8 mouse cellular contexts compared by ENCODE assay signal in the genomic region with DNA sequence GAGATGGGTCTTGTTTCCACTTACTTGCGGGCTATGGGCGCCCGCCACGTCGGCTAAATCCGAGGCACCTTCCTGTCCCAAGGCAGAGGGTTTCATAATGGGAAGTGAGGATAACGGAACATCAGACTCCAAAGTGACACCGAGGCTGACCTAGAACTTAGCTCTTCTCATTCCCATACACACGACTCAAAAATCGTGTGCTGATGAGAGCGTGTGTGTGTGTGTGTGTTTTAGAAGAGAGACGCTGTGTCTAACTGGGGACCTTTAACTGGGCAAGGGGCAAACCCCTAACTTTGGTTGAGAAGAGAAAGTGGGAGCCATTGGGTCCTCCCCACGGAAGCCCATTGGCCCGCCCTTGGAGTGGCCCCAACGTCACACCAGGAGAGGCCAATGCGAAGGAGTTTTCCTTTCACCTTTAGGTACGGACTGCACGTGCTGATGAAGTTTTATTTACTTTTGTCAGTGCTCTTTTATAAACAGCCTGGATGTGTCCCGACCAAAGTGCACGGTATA. TPM values are rescaled to one million over a fixed set of nuclear protein-coding genes. Genes with fewer than 3 reads are reported as not detected.
DNase-seq lines count a peak whose midpoint lies in the region; ATAC-seq lines count a peak whose summit lies in the region.

No protein-coding gene starts in this region.

- peak overlapping the region; percentile 93 for H3K4me2 ChIP-seq in liver, embryonic 13.5 days
- H3K4me2 ChIP-seq in stomach, embryonic 16.5 days (ENCODE audit: low read depth, low read length), result peak overlapping the region; percentile 67

- H3K9ac ChIP-seq in liver, embryonic 13.5 days, result peak overlapping the region; percentile 91
- peak overlapping the region; percentile 93 for H3K9ac ChIP-seq in stomach, embryonic 16.5 days (ENCODE audit: low read length)

- H3K4me3 ChIP-seq in embryonic facial prominence, embryonic 10.5 days, result peak overlapping the region; percentile 92
- peak overlapping the region; percentile 92 for H3K4me3 ChIP-seq in liver, embryonic 13.5 days (replicated peaks)
- H3K4me3 ChIP-seq in stomach, embryonic 16.5 days (replicated peaks; ENCODE audit: low read length), result peak overlapping the region; percentile 94

- peak overlapping the region; percentile 89 for H3K27ac ChIP-seq in embryonic facial prominence, embryonic 10.5 days (replicated peaks)
- H3K27ac ChIP-seq in liver, embryonic 13.5 days, result peak overlapping the region; percentile 84
- peak overlapping the region; percentile 79 for H3K27ac ChIP-seq in stomach, embryonic 16.5 days (ENCODE audit: low read length)

- ATAC-seq in liver, embryonic 13.5 days (ENCODE audit: low read depth), result peak; percentile 68
- peak; percentile 61 for ATAC-seq in stomach, embryonic 16.5 days (ENCODE audit: insufficient read depth, low FRiP score)

- 2% methylated on average over 20 of the region's 20 CpGs for WGBS in embryonic facial prominence, embryonic 10.5 days
- under 1% methylated on average over 20 of the region's 20 CpGs for WGBS in liver, embryonic 13.5 days (ENCODE audit: insufficient replicate concordance)
- WGBS in stomach, embryonic 16.5 days, result under 1% methylated on average over 20 of the region's 20 CpGs

- H3K36me3 ChIP-seq in embryonic facial prominence, embryonic 10.5 days (replicated peaks), result peaks cover 15% of the 10 kb centered on the region
- peaks cover 13% of the 10 kb centered on the region for H3K36me3 ChIP-seq in liver, embryonic 13.5 days
- H3K36me3 ChIP-seq in stomach, embryonic 16.5 days (ENCODE audit: control insufficient read depth, insufficient read depth, low read length), result peaks cover 4% of the 10 kb centered on the region; the same call in 1 of the 2 replicates

- H3K4me1 ChIP-seq in embryonic facial prominence, embryonic 10.5 days, result peaks cover 12% of the 10 kb centered on the region
- peaks cover 38% of the 10 kb centered on the region for H3K4me1 ChIP-seq in liver, embryonic 13.5 days (replicated peaks)
- peaks cover 13% of the 10 kb centered on the region; the same call in 1 of the 2 replicates for H3K4me1 ChIP-seq in stomach, embryonic 16.5 days (ENCODE audit: control insufficient read depth, insufficient read depth, low read length)

- H3K9me3 ChIP-seq in embryonic facial prominence, embryonic 10.5 days, result no peaks in the 10 kb centered on the region
- no peaks in the 10 kb centered on the region for H3K9me3 ChIP-seq in liver, embryonic 13.5 days (replicated peaks)
- H3K9me3 ChIP-seq in stomach, embryonic 16.5 days (replicated peaks; ENCODE audit: control insufficient read depth, low read length), result no peaks in the 10 kb centered on the region

- peak; percentile 80 for DNase-seq in 416B (ENCODE audit: low read depth)
- peak; percentile 61 to 65 for DNase-seq in adrenal gland, adult 18-20 months (ENCODE audit: low spot score in 2 of 2)
- peak; percentile 76 for DNase-seq in embryonic facial prominence, embryonic 10.5 days (ENCODE audit: low spot score)
- peak; percentile 60 to 69 for DNase-seq in heart, adult 9 months (ENCODE audit: low spot score in 2 of 2)
- peak; percentile 61 to 66 for DNase-seq in kidney, adult 8-10 months
- DNase-seq in liver, embryonic 13.5 days, result peak; percentile 69
- peak; percentile 86 for DNase-seq in naive thymus-derived CD4-positive, alpha-beta T cell, adult 2 months (ENCODE audit: low read depth)

- H3K27me3 ChIP-seq in embryonic facial prominence, embryonic 10.5 days (replicated peaks; ENCODE audit: low read depth, poor library complexity, severe bottlenecking), result no peaks in the 10 kb centered on the region
- no peaks in the 10 kb centered on the region for H3K27me3 ChIP-seq in liver, embryonic 13.5 days
- H3K27me3 ChIP-seq in stomach, embryonic 16.5 days (ENCODE audit: control insufficient read depth, insufficient read depth, low read length), result no peaks in the 10 kb centered on the region

RNA-seq across cellular contexts. Expression of a gene that starts 0.7 kb away (rescaled TPM):
- 1 to 10 TPM; 5.0 to 6.2 TPM for total RNA-seq in adrenal gland, adult 18-20 months (2021)
- 7.5 and 9.7 TPM in 2 replicates for polyA plus RNA-seq in embryonic facial prominence, embryonic 10.5 days (2016; fragmentation: Nextera tagmentation; extraction: Ambion mirVana)
- polyA plus RNA-seq in liver, embryonic 13.5 days (2015; fragmentation: Nextera tagmentation; extraction: Ambion mirVana), result 3.0 and 3.1 TPM in 2 replicates
- 4.6 and 4.8 TPM in 2 replicates for polyA plus RNA-seq in stomach, embryonic 16.5 days (2015; fragmentation: Nextera tagmentation; extraction: Ambion mirVana)

RNA-seq across cellular contexts. Expression of a gene that starts 0.8 kb away (rescaled TPM):
- 10 to 100 TPM; 41.8 to 46.6 TPM for total RNA-seq in adrenal gland, adult 18-20 months (2021)
- polyA plus RNA-seq in embryonic facial prominence, embryonic 10.5 days (2016; fragmentation: Nextera tagmentation; extraction: Ambion mirVana), result 34.5 and 37.2 TPM in 2 replicates
- 14.1 and 14.9 TPM in 2 replicates for polyA plus RNA-seq in liver, embryonic 13.5 days (2015; fragmentation: Nextera tagmentation; extraction: Ambion mirVana)
- polyA plus RNA-seq in stomach, embryonic 16.5 days (2015; fragmentation: Nextera tagmentation; extraction: Ambion mirVana), result 41.9 and 47.1 TPM in 2 replicates

RNA-seq across cellular contexts. Expression of a gene that starts 4.5 kb away (rescaled TPM):
- total RNA-seq in adrenal gland, adult 18-20 months (2021), result 10 to 100 TPM; 25.0 to 38.3 TPM
- polyA plus RNA-seq in embryonic facial prominence, embryonic 10.5 days (2016; fragmentation: Nextera tagmentation; extraction: Ambion mirVana), result 45.3 and 47.0 TPM in 2 replicates
- polyA plus RNA-seq in liver, embryonic 13.5 days (2015; fragmentation: Nextera tagmentation; extraction: Ambion mirVana), result 21.5 and 24.9 TPM in 2 replicates
- 38.7 and 42.1 TPM in 2 replicates for polyA plus RNA-seq in stomach, embryonic 16.5 days (2015; fragmentation: Nextera tagmentation; extraction: Ambion mirVana)

RNA-seq across cellular contexts. Expression of a gene that starts 58.3 kb away (rescaled TPM):
- not detected for total RNA-seq in adrenal gland, adult 18-20 months (2021)
- polyA plus RNA-seq in embryonic facial prominence, embryonic 10.5 days (2016; fragmentation: Nextera tagmentation; extraction: Ambion mirVana), result 0.31 TPM in 1 of 2 replicates, not detected in the other
- polyA plus RNA-seq in liver, embryonic 13.5 days (2015; fragmentation: Nextera tagmentation; extraction: Ambion mirVana), result 0.24 TPM in 1 of 2 replicates, not detected in the other
- 43.3 and 59.7 TPM in 2 replicates for polyA plus RNA-seq in stomach, embryonic 16.5 days (2015; fragmentation: Nextera tagmentation; extraction: Ambion mirVana)

Comparison
In these comparisons a context has a peak if more than half of its experiments do, and no peak if none do; other contexts are left out.
1. Peak in every context shown above with its lines: DNase-seq, ATAC-seq, H3K4me3 ChIP-seq and H3K27ac ChIP-seq.